Mouse (Mus musculus) embryonic facial prominence, embryonic 11.5 days (tissue): ENCODE measurements around the gene Lrmda. TPM values are rescaled to one million over a fixed set of nuclear protein-coding genes. Genes with fewer than 3 reads are reported as not detected.
"Not testable (repeated sequence)": the region's sequence is repeated elsewhere in the genome, so short reads cannot be mapped to it uniquely, and the experiment has no call there.

Experiments used
- ATAC-seq: fragments of 200-750 bp; cut with Nextera tagmentation; replicated peaks from 2 replicates; pipeline ENCODE4 v1.8.0; 2017; ENCODE audit warnings: low read depth; ENCODE audit not compliant: insufficient number of reproducible peaks, low FRiP score, low TSS enrichment
- DNase-seq: peaks from one replicate; pipeline ENCODE4 v3.0.0-alpha.2; 2015; ENCODE audit warnings: low spot score
- H3K27ac ChIP-seq: fragments of 300-500 bp; sonication (generic); replicated peaks from 2 replicates; pipeline ENCODE4 v1.5.1; 2014; ENCODE audit warnings: mild to moderate bottlenecking, low read depth, low read length, control low read depth
- H3K27me3 ChIP-seq: fragments of 300-500 bp; sonication (generic); 2 replicates; pipeline ENCODE4 v1.6.1; 2014; ENCODE audit warnings: mild to moderate bottlenecking, low read length, moderate library complexity, mixed read lengths; ENCODE audit not compliant: control insufficient read depth, insufficient read depth
- H3K36me3 ChIP-seq: fragments of 300-500 bp; sonication (generic); replicated peaks from 2 replicates; pipeline ENCODE4 v1.6.1; 2014; ENCODE audit warnings: low read depth, mild to moderate bottlenecking, low read length, moderate library complexity, mixed read lengths; ENCODE audit not compliant: control insufficient read depth, insufficient read depth
- H3K4me1 ChIP-seq: fragments of 300-500 bp; sonication (generic); 2 replicates; pipeline ENCODE4 v1.6.1; 2014; ENCODE audit warnings: low read length, mixed read lengths; ENCODE audit not compliant: control insufficient read depth, insufficient read depth
- H3K4me2 ChIP-seq: fragments of 300-500 bp; sonication (generic); 2 replicates; pipeline ENCODE4 v1.6.1; 2014; ENCODE audit warnings: low read depth, mild to moderate bottlenecking, control low read depth, low read length, moderate library complexity
- H3K4me3 ChIP-seq: fragments of 300-500 bp; sonication (generic); 2 replicates; pipeline ENCODE4 v1.5.1; 2014; ENCODE audit warnings: low read depth, low read length, control low read depth
- H3K9ac ChIP-seq: fragments of 300-500 bp; sonication (generic); replicated peaks from 2 replicates; pipeline ENCODE4 v1.6.1; 2014; ENCODE audit warnings: mild to moderate bottlenecking, control low read depth, low read length
- H3K9me3 ChIP-seq: fragments of 300-500 bp; sonication (generic); replicated peaks from 2 replicates; pipeline ENCODE4 v1.6.1; 2016; ENCODE audit warnings: mild to moderate bottlenecking, low read length, inconsistent platforms, mixed read lengths; ENCODE audit not compliant: control insufficient read depth
- WGBS: fragments of 180-500 bp; shearing (Covaris S2); extraction: QIAGEN DNeasy Blood & Tissue Kit; methylation state at CpG from one replicate; pipeline ENCODE4 v1.1.7; 2014; 5-methylcytosine and 5-hydroxymethylcytosine counted together
- polyA plus RNA-seq: library from polyadenylated mRNA; unstranded; fragments of >200 nt; fragmentation: Nextera tagmentation; extraction: Ambion mirVana; gene quantifications from 2 replicates; pipeline ENCODE4 v1.2.1, GENCODE M21; 2014

The Lrmda gene
- polyA plus RNA-seq, 1 experiment from 2014 or later: 0.22 TPM

- no peaks in the 10 kb centered on the region; the same call in 1 of the 2 replicates for H3K4me1 ChIP-seq
- H3K4me3 ChIP-seq: no peak overlapping the region
- DNase-seq: peak; percentile 87
- H3K4me2 ChIP-seq: no peak overlapping the region
- no peak for ATAC-seq
- H3K27ac ChIP-seq: no peak overlapping the region
- H3K36me3 ChIP-seq: no peaks in the 10 kb centered on the region
- H3K27me3 ChIP-seq: no peaks in the 10 kb centered on the region
- no peaks in the 10 kb centered on the region for H3K9me3 ChIP-seq
- WGBS: 17% methylated on average over 6 of the region's 6 CpGs
- H3K9ac ChIP-seq: no peak overlapping the region
These were observed 558.7 kb downstream of the Lrmda start for GRCm38 (mm10) chr14:22578224-22578623.

DNA sequence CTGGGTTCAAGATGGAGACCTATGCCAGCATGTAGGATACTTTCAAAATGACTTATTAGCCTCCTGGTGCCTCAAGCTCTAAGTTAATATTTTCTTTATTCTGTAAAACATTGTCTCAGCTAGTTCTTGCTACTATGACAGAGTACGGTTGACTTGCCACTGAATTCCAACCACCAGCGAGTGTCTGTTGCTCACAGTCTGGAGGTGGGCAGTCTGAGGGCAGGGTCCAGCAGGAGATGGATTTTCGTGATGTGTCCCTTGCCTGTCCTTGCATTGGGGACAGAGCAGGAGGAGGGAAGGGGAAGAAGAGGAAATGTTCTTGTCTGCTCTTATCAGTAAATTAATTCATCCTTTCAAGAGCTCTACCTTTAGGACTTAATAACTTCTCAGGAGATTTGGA lies 559.5 kb downstream of the Lrmda start:
- H3K27ac ChIP-seq: no peak overlapping the region
- H3K4me1 ChIP-seq: no peaks in the 10 kb centered on the region; the same call in 1 of the 2 replicates
- DNase-seq (no peak), ATAC-seq (no peak)
- H3K4me2 ChIP-seq: no peak overlapping the region
- no peak overlapping the region for H3K4me3 ChIP-seq
- H3K9ac ChIP-seq: no peak overlapping the region
- no peaks in the 10 kb centered on the region for H3K27me3 ChIP-seq
- no peaks in the 10 kb centered on the region for H3K9me3 ChIP-seq
- WGBS: 93% methylated on average over 3 of the region's 3 CpGs
- no peaks in the 10 kb centered on the region for H3K36me3 ChIP-seq

- Histone ChIP-seq H3K4me1 (no peaks in the 10 kb centered on the region), H3K27ac (no peak overlapping the region), H3K36me3 (no peaks in the 10 kb centered on the region), H3K9ac (no peak overlapping the region), H3K27me3 (no peaks in the 10 kb centered on the region), H3K4me3 (no peak overlapping the region), H3K9me3 (no peaks in the 10 kb centered on the region), H3K4me2 (no peak overlapping the region)
- ATAC-seq (no peak), DNase-seq (no peak)
- WGBS: 91% methylated on average over 9 of the region's 9 CpGs
These were observed 562.6 kb downstream of the Lrmda start for GRCm38 (mm10) chr14:22582065-22582464.

DNA sequence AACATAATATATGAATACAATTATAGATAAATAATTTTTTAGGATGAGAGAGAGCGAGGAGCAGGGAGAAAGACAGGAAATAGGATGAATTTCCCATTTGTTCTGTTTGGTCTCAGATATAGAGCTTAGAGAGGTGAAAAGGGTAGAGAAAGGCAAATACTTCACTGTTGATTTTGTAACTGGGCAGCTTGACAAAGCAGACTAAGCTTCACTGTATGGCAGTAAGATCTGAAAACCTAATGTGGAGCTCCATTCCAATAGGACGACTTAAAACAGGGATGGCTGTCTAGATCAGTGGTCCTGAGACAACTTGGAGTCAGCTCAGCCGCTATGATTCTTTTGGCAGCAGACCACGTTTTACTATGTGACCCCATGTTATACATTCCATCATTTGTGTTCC lies 566.8 kb downstream of the Lrmda start:
- H3K36me3 ChIP-seq: no peaks in the 10 kb centered on the region
- ATAC-seq (no peak), DNase-seq (no peak)
- H3K4me3 ChIP-seq: no peak overlapping the region
- no peaks in the 10 kb centered on the region for H3K9me3 ChIP-seq
- H3K27me3 ChIP-seq: no peaks in the 10 kb centered on the region
- H3K4me1 ChIP-seq: no peaks in the 10 kb centered on the region
- no peak overlapping the region for H3K27ac ChIP-seq
- no peak overlapping the region for H3K4me2 ChIP-seq
- H3K9ac ChIP-seq: no peak overlapping the region
- 73% methylated on average over 4 of the region's 4 CpGs for WGBS

DNA sequence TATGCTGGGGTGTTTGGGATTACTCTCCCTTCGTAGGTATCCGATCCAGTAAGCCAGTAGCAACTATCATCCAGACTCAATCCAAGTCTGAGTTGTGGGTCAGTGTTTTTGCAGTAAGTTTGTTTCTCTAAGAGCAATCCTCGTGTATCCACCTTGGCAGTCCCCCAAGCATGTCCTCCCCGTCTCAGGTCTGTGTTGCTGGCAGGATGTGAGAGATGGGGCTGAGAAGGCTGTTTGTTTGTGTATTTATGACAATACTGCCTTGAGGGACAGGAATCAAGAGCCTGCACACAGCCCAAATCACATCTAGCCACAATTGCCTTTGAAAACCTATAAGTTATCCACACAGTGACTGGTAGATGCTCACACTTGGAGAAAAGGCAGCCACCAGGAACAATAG lies 567.3 kb downstream of the Lrmda start:
- Histone ChIP-seq H3K4me1 (no peaks in the 10 kb centered on the region), H3K27ac (no peak overlapping the region), H3K9ac (no peak overlapping the region), H3K27me3 (no peaks in the 10 kb centered on the region), H3K9me3 (no peaks in the 10 kb centered on the region), H3K36me3 (no peaks in the 10 kb centered on the region), H3K4me2 (no peak overlapping the region), H3K4me3 (no peak overlapping the region)
- ATAC-seq (no peak), DNase-seq (no peak)
- WGBS: 81% methylated on average over 4 of the region's 4 CpGs

DNA sequence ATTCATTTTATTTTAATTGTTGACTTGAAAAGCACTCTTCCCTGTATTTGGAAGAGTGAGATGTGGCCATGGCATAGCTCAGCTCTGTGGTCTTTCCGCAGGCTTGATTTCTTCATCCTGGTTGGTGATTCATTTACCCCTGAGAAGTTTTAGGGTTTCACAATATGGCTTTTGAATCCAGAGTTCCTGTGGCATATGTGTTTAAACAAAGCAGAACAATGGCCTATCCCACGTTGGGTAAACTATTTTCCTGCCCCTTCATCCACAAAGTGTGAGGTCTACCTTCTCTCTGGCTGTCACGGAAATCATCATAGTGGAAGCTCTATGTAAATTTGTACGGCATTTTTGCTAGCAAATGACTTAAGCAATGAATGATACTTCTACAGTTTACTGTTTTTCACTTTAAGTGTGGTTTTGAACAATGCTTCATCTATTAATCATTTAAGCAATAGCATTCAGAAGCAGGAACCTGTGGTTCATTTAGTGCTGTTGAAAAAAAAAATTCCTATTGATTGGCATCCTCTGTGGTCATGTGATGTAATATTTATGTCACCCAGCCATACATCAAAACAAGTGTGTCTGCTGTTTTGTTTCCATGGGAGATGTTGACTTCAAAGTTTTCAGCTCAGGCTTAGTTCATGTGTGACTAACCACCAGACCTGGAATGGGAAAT lies 567.9 kb downstream of the Lrmda start:
- no peaks in the 10 kb centered on the region for H3K4me1 ChIP-seq
- no peak for DNase-seq
- ATAC-seq: no peak
- no peak overlapping the region for H3K4me3 ChIP-seq
- 81% methylated on average over 4 of the region's 4 CpGs for WGBS
- no peaks in the 10 kb centered on the region for H3K36me3 ChIP-seq
- no peaks in the 10 kb centered on the region for H3K27me3 ChIP-seq
- H3K9ac ChIP-seq: no peak overlapping the region
- no peaks in the 10 kb centered on the region for H3K9me3 ChIP-seq
- H3K4me2 ChIP-seq: no peak overlapping the region
- no peak overlapping the region for H3K27ac ChIP-seq

DNA sequence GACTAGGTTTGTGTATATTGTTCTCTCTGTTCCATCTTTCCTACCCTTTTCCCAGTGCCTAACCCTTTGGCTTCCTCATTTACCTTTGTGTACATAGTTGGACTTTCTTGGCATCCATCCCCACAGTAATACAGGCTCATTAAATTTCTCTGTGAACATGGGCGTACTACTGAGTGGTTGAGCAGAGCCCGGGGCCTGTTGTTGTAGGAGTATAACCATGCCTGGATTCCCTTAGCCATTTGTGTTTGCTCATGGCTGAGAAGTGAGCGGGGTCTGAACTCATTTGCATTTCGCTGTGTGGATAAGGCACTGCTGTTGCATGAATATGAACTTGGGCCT lies 568.4 kb downstream of the Lrmda start:
- 94% methylated on average over 4 of the region's 4 CpGs for WGBS
- ATAC-seq (no peak), DNase-seq (no peak)
- H3K4me1 ChIP-seq: no peaks in the 10 kb centered on the region
- H3K4me3 ChIP-seq: no peak overlapping the region
- no peaks in the 10 kb centered on the region for H3K9me3 ChIP-seq
- H3K27ac ChIP-seq: no peak overlapping the region
- no peak overlapping the region for H3K9ac ChIP-seq
- H3K27me3 ChIP-seq: no peaks in the 10 kb centered on the region
- H3K36me3 ChIP-seq: no peaks in the 10 kb centered on the region
- no peak overlapping the region for H3K4me2 ChIP-seq

- not testable (repeated sequence) for H3K4me3 ChIP-seq, H3K4me2 ChIP-seq, H3K4me1 ChIP-seq, H3K27me3 ChIP-seq, H3K36me3 ChIP-seq, H3K9me3 ChIP-seq, DNase-seq, ATAC-seq, H3K27ac ChIP-seq, H3K9ac ChIP-seq
- WGBS: 82% methylated on average over 1 of the region's 1 CpGs
These were observed 568.9 kb downstream of the Lrmda start for GRCm38 (mm10) chr14:22588394-22588793.
